ENCODE assay signal across 10 mouse cellular contexts in the genomic region with DNA sequence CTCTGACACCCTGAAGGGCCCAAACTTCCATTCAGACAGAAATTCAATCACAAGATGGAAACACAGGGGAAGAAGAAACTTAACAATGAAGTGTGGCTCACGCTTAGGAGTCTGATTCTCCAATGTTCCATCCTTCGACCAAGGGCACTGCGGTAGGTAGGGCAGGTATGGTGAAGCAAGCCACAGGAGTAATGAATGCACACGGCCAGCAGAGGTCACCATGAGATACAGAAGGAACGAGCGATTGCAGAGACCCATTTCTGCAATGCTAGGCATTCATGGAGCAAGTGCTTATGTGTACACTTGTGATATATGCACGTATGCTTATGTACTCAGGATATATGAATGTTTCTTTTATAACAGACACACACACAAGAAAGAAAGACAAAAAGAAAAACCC. TPM values are rescaled to one million over a fixed set of nuclear protein-coding genes. Genes with fewer than 3 reads are reported as not detected.
DNase-seq lines count a peak whose midpoint lies in the region; TF ChIP-seq lines count a peak whose summit lies in the region.
"Had no signal": no experiment of that assay in that cellular context is flagged by ENCODE, and none has a peak within 500 bp of the region (broad histone marks: within the 10 kb centered on the region; RNA-seq: fewer than 3 reads in every experiment).

No protein-coding gene starts in this region.

- H3K27me3 ChIP-seq in heart, adult 2 months (ENCODE audit: control insufficient read depth, insufficient read depth, low read length) = no peaks in the 10 kb centered on the region
- H3K27me3 ChIP-seq: embryonic facial prominence, embryonic 15.5 days had no signal

- no peak for TF ChIP-seq EP300 in heart, adult 2 months (IDR thresholded peaks at IDR 0.05; ENCODE audit: insufficient read depth, low read depth, low read length)

- no peaks in the 10 kb centered on the region for H3K36me3 ChIP-seq in heart, adult 2 months (ENCODE audit: control insufficient read depth, insufficient read depth, low read length)

- no peak overlapping the region for H3K9ac ChIP-seq in heart, adult 2 months (ENCODE audit: low read depth, low read length)
- H3K9ac ChIP-seq: embryonic facial prominence, embryonic 15.5 days had no signal

- no peak for TF ChIP-seq POLR2A in heart, adult 2 months (IDR thresholded peaks at IDR 0.05; ENCODE audit: insufficient read depth, low read depth, low read length)

- no peak for DNase-seq in heart, adult 2 months
- no peak for DNase-seq in heart, postnatal 25 days (ENCODE audit: low spot score)
- peak; percentile 46 for DNase-seq in urinary bladder, postnatal 14 days (ENCODE audit: low spot score)
- DNase-seq in urinary bladder, postnatal 10 days (ENCODE audit: low spot score) = no peak
- DNase-seq in embryo, embryonic 10 days (ENCODE audit: low spot score) = peak; percentile 70
- peak; percentile 58 for DNase-seq in kidney, postnatal 10 days
- DNase-seq in retina, postnatal 1 day = peak; percentile 32
- DNase-seq in gastrocnemius, postnatal 10 days = no peak

- H3K4me3 ChIP-seq in heart, adult 2 months = no peak overlapping the region
- H3K4me3 ChIP-seq: embryonic facial prominence, embryonic 15.5 days had no signal

- H3K27ac ChIP-seq in heart, adult 2 months = no peak overlapping the region
- H3K27ac ChIP-seq: embryonic facial prominence, embryonic 15.5 days; macrophage had no signal

- intact Hi-C loops in heart, adult 2 months (cut with DNase I) = loop anchor here (2.0 to 5.0 kb wide), 2 partner anchors 89 to 285 kb away; no protein-coding TSS in a partner anchor
- intact Hi-C loops in heart, postnatal 25 days (cut with DNase I) = loop anchor here (2.0 to 10.0 kb wide), 2 partner anchors 87 to 279 kb away; no protein-coding TSS in a partner anchor

- 68% methylated on average over 7 of the region's 7 CpGs for WGBS in heart, adult 2 months

- TF ChIP-seq CTCF in heart, adult 2 months (IDR thresholded peaks at IDR 0.05) = peak; percentile 60

- H3K79me2 ChIP-seq in heart, adult 2 months (replicated peaks; ENCODE audit: control insufficient read depth, insufficient read depth, low read length) = no peaks in the 10 kb centered on the region

- no peaks in the 10 kb centered on the region for H3K4me1 ChIP-seq in heart, adult 2 months (ENCODE audit: control insufficient read depth, insufficient read depth, low read length)
- H3K4me1 ChIP-seq: embryonic facial prominence, embryonic 15.5 days had no signal

RNA-seq across cellular contexts. Expression of gene Mccc1, which starts 26.9 kb away (rescaled TPM):
- total RNA-seq in heart, adult 2 months (2021) = 10 to 100 TPM; 80.9 to 98.5 TPM
- 47.4 and 85.0 TPM in 2 replicates for polyA plus RNA-seq in heart, adult 2 months (2012; rRNA removed)
- total RNA-seq in heart, postnatal 25 days (2021) = 10 to 100 TPM; 79.4 to 87.1 TPM
- 10 to 100 TPM; 22.3 to 26.1 TPM for total RNA-seq in gastrocnemius, postnatal 10 days (2021)

RNA-seq across cellular contexts. Expression of gene Dcun1d1, which starts 36.3 kb away (rescaled TPM):
- 10 to 100 TPM; 60.7 to 63.0 TPM for total RNA-seq in heart, adult 2 months (2021)
- 7.7 and 17.0 TPM in 2 replicates for polyA plus RNA-seq in heart, adult 2 months (2012; rRNA removed)
- 10 to 100 TPM; 55.8 to 59.2 TPM for total RNA-seq in heart, postnatal 25 days (2021)
- total RNA-seq in gastrocnemius, postnatal 10 days (2021) = 10 to 100 TPM; 75.4 to 78.0 TPM

Comparison
In these comparisons a context has a peak if more than half of its experiments do, and no peak if none do; other contexts are left out.
1. DNase-seq: peak in urinary bladder, postnatal 14 days (single experiment), embryo, embryonic 10 days (single experiment), kidney, postnatal 10 days (single experiment) and retina, postnatal 1 day (single experiment); none in heart, adult 2 months (0 of 2), heart, postnatal 25 days (single experiment), urinary bladder, postnatal 10 days (single experiment) and gastrocnemius, postnatal 10 days (single experiment).